Mouse (Mus musculus) cerebellum, postnatal 4 days (tissue): ENCODE measurements around the gene Rhob.

Experiments
- DNase-seq, 2 experiments: peaks; one replicate each; pipeline ENCODE4 v3.0.0; 2022; ENCODE audit warnings: low spot score in 2 of 2, mixed read lengths in 1 of 2

Gene Rhob

GRCm38 (mm10) chr12:8504131-8504530, 4.3 kb upstream of the Rhob start:
- DNase-seq, result no peak

- DNase-seq, result peak in 1 of 2 experiments; percentile 42
These were observed 2.7 kb upstream of the Rhob start for GRCm38 (mm10) chr12:8502546-8502945.

GRCm38 (mm10) chr12:8501571-8502305, 1.9 kb upstream of the Rhob start:
- no peak for DNase-seq

- no peak for DNase-seq
These were observed 1.1 kb upstream of the Rhob start for GRCm38 (mm10) chr12:8500597-8501570.

- peak; percentile 45 to 70 for DNase-seq
These were observed 573 bp downstream of the Rhob start for GRCm38 (mm10) chr12:8499001-8499870.

- DNase-seq, result peak in 1 of 2 experiments; percentile 55
These were observed 1.2 kb downstream of the Rhob start for GRCm38 (mm10) chr12:8498591-8499000.

- DNase-seq, result peak; percentile 29 to 42
These were observed 1.6 kb downstream of the Rhob start for GRCm38 (mm10) chr12:8498148-8498571.

- DNase-seq, result no peak
These were observed 2.5 kb downstream of the Rhob start for GRCm38 (mm10) chr12:8497314-8497706.

- no peak for DNase-seq
These were observed 3.0 kb downstream of the Rhob start for GRCm38 (mm10) chr12:8496679-8497313.

- no peak for DNase-seq
These were observed 3.7 kb downstream of the Rhob start for GRCm38 (mm10) chr12:8495881-8496678.

- no peak for DNase-seq
These were observed 5.1 kb downstream of the Rhob start for GRCm38 (mm10) chr12:8494675-8495074.

- DNase-seq, result no peak
These were observed 6.4 kb downstream of the Rhob start for GRCm38 (mm10) chr12:8493386-8493785.

GRCm38 (mm10) chr12:8489098-8489497, 10.7 kb downstream of the Rhob start:
- no peak for DNase-seq

GRCm38 (mm10) chr12:8488652-8488980, 11.2 kb downstream of the Rhob start:
- DNase-seq, result no peak

GRCm38 (mm10) chr12:8487959-8488651, 11.7 kb downstream of the Rhob start:
- peak in 1 of 2 experiments; percentile 58 for DNase-seq

- DNase-seq, result no peak
These were observed 12.5 kb downstream of the Rhob start for GRCm38 (mm10) chr12:8487281-8487680.

GRCm38 (mm10) chr12:8485247-8485646, 14.6 kb downstream of the Rhob start:
- no peak for DNase-seq

GRCm38 (mm10) chr12:8482169-8482568, 17.6 kb downstream of the Rhob start:
- DNase-seq, result no peak

GRCm38 (mm10) chr12:8474836-8475387, 24.9 kb downstream of the Rhob start:
- DNase-seq, result no peak
